Mouse (Mus musculus) erythroblast, embryonic 14.5 days (primary cell): ENCODE results near the gene Scaper.

Experiments
- GATA1 ChIP-seq: IDR thresholded peaks from 2 replicates; pipeline ENCODE4 v1.6.1; 2012; ENCODE audit warnings: low read length, inconsistent platforms, mixed read lengths
- TAL1 ChIP-seq: IDR thresholded peaks from 3 replicates; pipeline ENCODE4 v1.6.1; 2012; ENCODE audit warnings: low read length, inconsistent platforms, mixed read lengths

GRCm38 (mm10) chr9:55937664-55938617 lies at the start of gene Scaper:
- no peak for TF ChIP-seq TAL1
- TF ChIP-seq GATA1: no peak
